Mouse (Mus musculus) E14TG2a.4 (cell line): ENCODE results near the gene Gstt1.

Source experiments
- CTCF ChIP-seq: conservative IDR thresholded peaks from 2 replicates; pipeline ENCODE4 v1.5.1; 2014; ENCODE audit warnings: low read length
- POU5F1 ChIP-seq: IDR thresholded peaks from 2 replicates; pipeline ENCODE4 v1.6.1; 2014; ENCODE audit warnings: low read length, borderline replicate concordance

GRCm38 (mm10) chr10:75835761-75836531, 37.6 kb upstream of the Gstt1 start:
- TF ChIP-seq CTCF: no peak
- TF ChIP-seq POU5F1: no peak
